Mouse (Mus musculus) cerebellum, adult 2 months (tissue): ENCODE measurements at regions not wholly inside any gene's neighbourhood (a gene's known extent, or its start where the extent isn't known, plus 50 kb on each side); places are given as distances from the start of the nearest gene placed in this dataset.

Source experiments
- DNase-seq, 2 experiments: peaks; one replicate each; pipeline ENCODE4 v3.0.0; 2021
- H3K27ac ChIP-seq: fragments of 200-500 bp; 2 replicates; pipeline ENCODE4 v1.5.1; 2012; ENCODE audit warnings: low read length, control low read depth, inconsistent platforms; ENCODE audit not compliant: insufficient read depth
- H3K27me3 ChIP-seq: fragments of 200-500 bp; 2 replicates; pipeline ENCODE4 v1.6.1; 2012; ENCODE audit warnings: inconsistent platforms, mild to moderate bottlenecking, low read length, moderate library complexity; ENCODE audit not compliant: control insufficient read depth, insufficient read depth
- H3K4me1 ChIP-seq: fragments of 200-500 bp; 2 replicates; pipeline ENCODE4 v1.6.1; 2011; ENCODE audit warnings: low read length; ENCODE audit not compliant: control insufficient read depth, insufficient read depth
- H3K4me3 ChIP-seq: fragments of 200-500 bp; replicated peaks from 2 replicates; pipeline ENCODE3; 2011; ENCODE audit warnings: mild to moderate bottlenecking, low read depth, low read length, control low read depth; ENCODE audit not compliant: insufficient read depth
- CTCF ChIP-seq: fragments of 200-500 bp; IDR thresholded peaks from 2 replicates; pipeline ENCODE4 v1.5.1; 2011; ENCODE audit warnings: low read depth, mild to moderate bottlenecking, control low read depth, low read length, moderate library complexity, borderline replicate concordance; ENCODE audit not compliant: insufficient read depth
- POLR2A ChIP-seq: fragments of 200-500 bp; IDR thresholded peaks from 2 replicates; pipeline ENCODE4 v1.6.1; 2011; ENCODE audit warnings: low read length, control low read depth, borderline replicate concordance; ENCODE audit not compliant: insufficient read depth
- WGBS: fragments of 180-500 bp; shearing (Covaris S2); methylation state at CpG from one replicate; pipeline ENCODE4 v1.1.7; 2018; 5-methylcytosine and 5-hydroxymethylcytosine counted together

- Histone ChIP-seq H3K27me3 (no peaks in the 10 kb centered on the region), H3K4me1 (no peaks in the 10 kb centered on the region), H3K4me3 (no peak overlapping the region), H3K27ac (no peak overlapping the region)
- 67% methylated on average over 11 of the region's 11 CpGs for WGBS
- no peak for TF ChIP-seq POLR2A
- TF ChIP-seq CTCF, result no peak
- DNase-seq, result no peak
Observed at GRCm38 (mm10) chr4:32167151-32167550, 71.5 kb upstream of the Bach2 start.

- DNase-seq, result no peak
- no peak for TF ChIP-seq POLR2A
- TF ChIP-seq CTCF, result no peak
- H3K4me1 ChIP-seq, result no peaks in the 10 kb centered on the region
- WGBS, result 43% methylated on average over 4 of the region's 4 CpGs
- H3K4me3 ChIP-seq, result no peak overlapping the region
- no peaks in the 10 kb centered on the region for H3K27me3 ChIP-seq
- no peak overlapping the region for H3K27ac ChIP-seq
Observed at GRCm38 (mm10) chr4:32170106-32170459, 68.5 kb upstream of the Bach2 start.

- 77% methylated on average over 15 of the region's 15 CpGs for WGBS
- Histone ChIP-seq H3K4me1 (no peaks in the 10 kb centered on the region), H3K4me3 (no peak overlapping the region), H3K27me3 (no peaks in the 10 kb centered on the region), H3K27ac (no peak overlapping the region)
- no peak for DNase-seq
- TF ChIP-seq CTCF, result no peak
- no peak for TF ChIP-seq POLR2A
Observed at GRCm38 (mm10) chr4:32170460-32171192, 68.0 kb upstream of the Bach2 start.

- WGBS, result 96% methylated on average over 6 of the region's 6 CpGs
- no peaks in the 10 kb centered on the region for H3K27me3 ChIP-seq
- TF ChIP-seq POLR2A (no peak), CTCF (no peak)
Observed at GRCm38 (mm10) chr4:32171291-32171690, 67.3 kb upstream of the Bach2 start.

GRCm38 (mm10) chr4:32172992-32173391 is 65.6 kb upstream of the Bach2 start:
- Histone ChIP-seq H3K27ac (no peak overlapping the region), H3K4me1 (no peaks in the 10 kb centered on the region), H3K4me3 (no peak overlapping the region), H3K27me3 (no peaks in the 10 kb centered on the region)
- 89% methylated on average over 4 of the region's 4 CpGs for WGBS
- TF ChIP-seq CTCF (no peak), POLR2A (no peak)
- no peak for DNase-seq

More at GRCm38 (mm10) chr4:32171291-32171690, 67.3 kb upstream of the Bach2 start:
- Histone ChIP-seq H3K4me1 (no peaks in the 10 kb centered on the region), H3K4me3 (no peak overlapping the region), H3K27ac (no peak overlapping the region)
- no peak for DNase-seq

GRCm38 (mm10) chr4:32174771-32175170 is 63.8 kb upstream of the Bach2 start:
- H3K4me3 ChIP-seq, result no peak overlapping the region
- WGBS, result 80% methylated on average over 7 of the region's 7 CpGs
- H3K27ac ChIP-seq, result no peak overlapping the region
- DNase-seq, result no peak
- TF ChIP-seq CTCF (no peak), POLR2A (no peak)
- no peaks in the 10 kb centered on the region for H3K4me1 ChIP-seq
- no peaks in the 10 kb centered on the region for H3K27me3 ChIP-seq

- no peak overlapping the region for H3K27ac ChIP-seq
- no peaks in the 10 kb centered on the region for H3K27me3 ChIP-seq
- no peak overlapping the region for H3K4me3 ChIP-seq
- no peak for DNase-seq
- TF ChIP-seq CTCF, result no peak
- TF ChIP-seq POLR2A, result no peak
- 74% methylated on average over 7 of the region's 7 CpGs for WGBS
- H3K4me1 ChIP-seq, result no peaks in the 10 kb centered on the region
Observed at GRCm38 (mm10) chr4:32175231-32175630, 63.4 kb upstream of the Bach2 start.

- 91% methylated on average over 6 of the region's 6 CpGs for WGBS
- H3K27me3 ChIP-seq, result no peaks in the 10 kb centered on the region
- H3K4me3 ChIP-seq, result no peak overlapping the region
- TF ChIP-seq POLR2A (no peak), CTCF (no peak)
- H3K27ac ChIP-seq, result no peak overlapping the region
- no peak for DNase-seq
- no peaks in the 10 kb centered on the region for H3K4me1 ChIP-seq
Observed at GRCm38 (mm10) chr4:32175853-32176448, 62.7 kb upstream of the Bach2 start.
